Mouse (Mus musculus) ovary, postnatal 10 days (tissue): ENCODE results near the gene 4933421I07Rik.

ENCODE experiments used
- DNase-seq: peaks from one replicate; pipeline ENCODE4 v3.0.0; 2022; ENCODE audit warnings: low spot score

Gene 4933421I07Rik

GRCm38 (mm10) chr7:42447850-42448249 lies at the start of gene 4933421I07Rik:
4933421I07Rik (minus strand) TSS chr7:42448120.
- DNase-seq: no peak

GRCm38 (mm10) chr7:42497356-42497755 lies 49.4 kb upstream of the 4933421I07Rik start:
- no peak for DNase-seq

GRCm38 (mm10) chr7:42496202-42496601 lies 48.3 kb upstream of the 4933421I07Rik start:
- no peak for DNase-seq

GRCm38 (mm10) chr7:42490859-42491258 lies 42.9 kb upstream of the 4933421I07Rik start:
- DNase-seq: no peak

GRCm38 (mm10) chr7:42490358-42490757 lies 42.4 kb upstream of the 4933421I07Rik start:
- DNase-seq: no peak

- no peak for DNase-seq
These were observed 6.7 kb upstream of the 4933421I07Rik start for GRCm38 (mm10) chr7:42454640-42455039.

GRCm38 (mm10) chr7:42450618-42451017 lies 2.7 kb upstream of the 4933421I07Rik start:
- DNase-seq: no peak

GRCm38 (mm10) chr7:42447352-42447751 lies 568 bp downstream of the 4933421I07Rik start:
- DNase-seq: no peak
